Mouse (Mus musculus) kidney, postnatal 10 days (tissue): ENCODE data around the gene Olfr654.

Experiments used
- DNase-seq: peaks from one replicate; pipeline ENCODE4 v3.0.0; 2021; ENCODE audit warnings: mixed read lengths

The Olfr654 gene

DNA sequence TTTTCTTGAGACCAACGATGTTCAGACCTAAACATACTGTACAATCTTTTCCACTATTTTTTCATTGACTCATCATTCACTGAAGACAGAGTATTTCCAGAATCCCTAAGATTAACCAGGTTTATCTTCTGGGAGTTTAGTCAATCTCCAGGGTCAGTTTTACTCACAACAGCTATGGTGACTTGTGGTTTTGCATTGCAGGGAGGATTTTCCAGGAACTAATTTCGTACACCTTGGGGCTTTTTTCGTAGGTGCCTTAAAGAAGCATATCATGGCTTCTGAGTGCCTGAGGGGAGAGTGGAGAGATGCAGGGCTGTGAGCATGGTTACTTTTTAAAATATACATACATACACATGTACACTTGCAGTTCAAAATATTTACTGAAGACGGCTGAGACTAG, at the start of gene Olfr654:
Olfr654 (plus strand) TSS at position 301 of the 400 bp plus-strand sequence.
- DNase-seq, result no peak

DNA sequence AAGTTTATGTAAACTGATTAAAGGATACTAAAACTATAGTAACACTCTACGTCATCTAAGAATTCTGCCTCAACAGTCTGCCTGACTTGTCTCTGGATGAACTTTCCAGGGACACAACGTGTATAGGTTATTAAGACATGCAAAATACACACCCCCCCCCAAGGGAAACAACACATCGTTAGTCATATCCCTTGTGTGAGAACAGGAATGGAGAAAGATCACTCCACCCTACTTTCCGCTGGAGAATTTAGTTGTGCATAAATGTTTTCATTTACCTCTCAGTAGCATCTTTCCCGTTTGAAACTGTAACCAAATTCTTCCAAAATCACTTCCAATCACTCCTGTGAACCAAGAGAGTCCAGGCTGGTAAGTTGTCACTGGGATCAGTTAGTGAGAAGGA, 37.0 kb upstream of the Olfr654 start, which contains the start of gene Olfr651:
Olfr651 (plus strand) TSS at position 301 of the 400 bp plus-strand sequence.
- no peak for DNase-seq

DNA sequence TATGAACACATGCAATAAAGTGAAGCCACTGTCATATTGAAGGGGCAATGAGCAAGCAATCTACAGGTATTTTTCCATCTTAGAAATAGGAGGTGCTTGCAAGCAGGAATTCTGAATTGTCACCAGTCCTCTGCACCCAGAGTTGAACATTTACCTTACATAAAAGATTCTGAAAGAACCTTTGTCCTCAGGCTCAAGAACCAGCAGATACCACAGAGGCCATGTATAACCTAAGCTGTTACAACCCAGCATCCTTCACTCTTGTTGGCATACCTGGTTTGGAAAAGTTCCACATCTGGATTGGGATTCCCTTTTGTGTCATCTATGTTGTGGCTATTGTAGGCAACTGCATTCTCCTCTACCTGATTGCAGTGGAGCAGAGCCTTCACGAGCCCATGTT, 34.1 kb upstream of the Olfr654 start:
- no peak for DNase-seq

DNA sequence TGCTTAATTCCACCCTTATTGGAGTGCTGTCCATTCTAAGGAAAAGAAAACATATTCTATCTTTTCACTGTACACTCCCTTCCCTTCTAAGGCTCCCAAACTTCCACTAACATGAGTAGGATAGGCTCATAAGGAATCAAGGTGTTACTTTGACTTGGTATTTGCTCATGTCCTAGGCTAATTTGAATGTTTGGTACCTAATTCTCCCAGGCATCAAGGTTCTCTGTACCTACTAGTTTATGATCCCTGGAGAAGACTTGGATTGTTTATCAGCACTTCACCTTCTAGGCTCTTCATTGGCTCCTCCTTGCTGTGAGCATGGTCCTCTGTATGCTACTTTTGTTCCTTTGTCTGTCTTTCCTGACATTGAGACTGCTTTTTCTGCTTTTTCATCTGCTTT, 26.2 kb upstream of the Olfr654 start, which contains the start of gene Olfr652:
Olfr652 (plus strand) TSS at position 301 of the 400 bp plus-strand sequence.
- DNase-seq, result no peak

DNA sequence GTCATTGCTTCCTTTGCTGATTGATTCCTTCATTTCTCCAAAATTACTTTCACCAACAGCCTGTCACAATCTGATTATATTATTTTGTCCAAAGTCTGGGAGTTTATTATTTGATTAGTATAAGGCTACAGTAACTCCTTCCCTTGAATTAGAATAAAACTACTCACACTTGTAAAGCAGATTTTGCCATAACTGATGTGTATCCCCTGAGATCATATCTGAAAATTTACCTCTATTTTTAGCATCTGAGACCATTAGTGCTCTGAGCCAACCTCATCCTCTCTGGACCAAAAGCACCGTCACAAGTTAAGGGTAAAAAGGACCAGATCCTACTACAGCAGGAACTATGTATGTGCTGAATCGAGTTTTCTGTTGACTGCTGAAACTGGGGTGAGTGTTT, 9.8 kb upstream of the Olfr654 start, which contains the start of gene Olfr653:
Olfr653 (plus strand) TSS at position 301 of the 400 bp plus-strand sequence.
- no peak for DNase-seq

DNA sequence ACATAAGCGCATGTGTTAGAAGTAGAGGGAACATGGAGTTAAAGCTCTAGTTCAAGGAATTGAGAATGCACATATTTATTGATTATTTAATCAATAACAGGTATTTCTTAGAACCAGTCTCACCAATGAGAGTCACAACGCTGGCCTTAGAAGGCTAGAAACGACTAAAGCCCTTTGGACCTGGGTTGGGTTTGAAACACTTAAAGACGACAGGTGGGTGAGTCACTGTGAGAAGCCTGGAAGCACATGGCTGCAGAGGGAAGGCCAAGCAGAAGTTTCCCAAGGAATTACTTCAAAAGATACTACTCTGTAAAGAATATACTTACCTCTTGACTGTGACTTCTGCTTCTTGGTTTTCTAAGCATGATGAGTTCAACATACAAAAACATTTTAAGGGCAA, 6.0 kb upstream of the Olfr654 start:
- no peak for DNase-seq

DNA sequence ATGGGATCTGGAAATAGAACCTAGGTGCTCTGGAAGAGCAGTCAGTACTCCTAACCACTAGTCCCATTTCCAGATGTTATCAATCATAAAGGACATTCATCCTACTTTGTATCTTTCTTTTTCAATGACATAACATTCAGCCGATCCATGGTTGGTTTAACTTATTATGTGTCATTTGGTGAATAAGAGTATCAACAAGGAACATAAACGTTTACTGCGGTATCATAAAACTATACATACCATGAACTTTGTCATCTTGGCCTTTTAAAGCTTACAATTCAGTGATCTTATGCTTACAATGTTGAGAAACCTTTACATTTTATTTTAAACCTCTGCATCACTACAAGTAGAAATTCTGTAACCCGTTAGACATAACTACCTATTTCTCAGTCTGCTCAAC, 5.4 kb upstream of the Olfr654 start:
- DNase-seq, result no peak

DNA sequence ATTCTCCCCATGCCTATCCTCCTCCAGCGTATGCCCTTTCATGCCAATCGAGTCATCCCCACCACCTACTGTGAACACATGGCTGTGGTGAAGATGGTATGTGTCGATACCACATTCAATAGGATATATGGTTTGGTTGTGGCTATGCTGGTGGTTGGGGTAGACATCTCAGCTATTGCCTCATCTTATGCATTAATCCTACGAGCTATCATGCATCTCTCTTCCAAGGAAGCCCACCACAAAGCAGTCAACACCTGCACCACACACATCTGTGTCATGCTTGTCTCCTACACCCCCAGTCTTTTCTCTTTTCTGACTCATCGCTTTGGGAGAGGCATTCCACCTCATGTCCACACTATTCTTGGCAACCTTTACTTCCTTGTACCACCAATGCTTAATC, 1.4 kb downstream of the Olfr654 start:
- DNase-seq, result no peak

DNA sequence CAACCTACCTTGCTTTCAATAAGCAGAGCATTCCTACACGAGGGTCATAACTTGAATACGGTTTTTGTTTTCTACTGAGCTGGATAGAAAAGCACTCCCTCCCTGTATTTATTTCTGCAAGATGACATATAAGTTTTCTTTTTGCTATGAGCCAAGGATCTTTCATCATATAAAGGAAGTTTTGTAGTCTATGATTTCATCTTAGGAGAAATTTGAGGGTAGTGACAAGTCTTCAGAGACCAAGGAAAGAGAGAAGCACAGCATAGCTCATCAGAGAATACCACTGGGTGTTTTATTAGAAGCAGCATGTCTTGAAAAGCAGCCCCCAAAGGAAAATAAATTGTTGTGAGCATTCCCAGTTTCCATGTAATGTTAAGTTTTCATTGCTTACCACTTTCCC, 14.9 kb downstream of the Olfr654 start, which contains the start of gene Olfr655:
Olfr655 (minus strand) TSS at position 101 of the 400 bp plus-strand sequence.
- DNase-seq, result no peak

DNA sequence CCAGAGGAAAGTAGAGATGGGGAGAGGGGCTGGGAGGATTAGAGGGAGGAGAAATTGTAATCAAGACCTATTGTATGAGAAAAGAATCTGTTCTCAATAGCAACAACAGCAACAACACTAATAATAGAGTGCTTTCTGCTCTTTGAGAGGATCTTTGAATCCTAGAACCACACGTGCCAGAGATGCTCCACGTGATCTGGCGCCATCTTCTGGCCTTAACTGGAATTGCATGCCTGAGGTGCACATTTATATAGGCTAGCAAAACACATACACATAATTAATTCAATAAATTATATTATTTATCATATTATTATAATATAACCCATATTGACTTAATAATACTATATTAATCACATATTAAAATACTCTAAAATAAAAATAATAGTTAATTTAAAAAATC, 16.3 kb downstream of the Olfr654 start:
- DNase-seq, result peak; percentile 48

DNA sequence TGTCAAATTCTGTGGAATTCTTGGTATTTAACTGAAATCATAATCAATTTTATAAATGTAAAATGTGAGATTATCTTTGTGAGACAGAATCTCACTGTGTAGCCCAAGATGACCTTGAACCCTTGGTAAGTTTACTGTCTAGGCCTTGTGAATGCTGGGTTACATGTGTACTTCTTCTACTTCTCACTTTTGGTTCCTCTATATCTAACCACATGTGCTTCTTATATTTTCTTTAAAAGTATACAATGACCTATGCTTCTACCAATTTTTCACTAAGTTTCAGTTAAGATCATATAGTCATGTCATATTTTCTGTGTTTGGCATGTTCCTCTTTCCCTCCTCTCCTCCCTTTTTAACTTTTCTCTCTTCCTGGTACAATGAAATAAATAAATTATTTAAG, 17.9 kb downstream of the Olfr654 start:
- DNase-seq, result no peak

DNA sequence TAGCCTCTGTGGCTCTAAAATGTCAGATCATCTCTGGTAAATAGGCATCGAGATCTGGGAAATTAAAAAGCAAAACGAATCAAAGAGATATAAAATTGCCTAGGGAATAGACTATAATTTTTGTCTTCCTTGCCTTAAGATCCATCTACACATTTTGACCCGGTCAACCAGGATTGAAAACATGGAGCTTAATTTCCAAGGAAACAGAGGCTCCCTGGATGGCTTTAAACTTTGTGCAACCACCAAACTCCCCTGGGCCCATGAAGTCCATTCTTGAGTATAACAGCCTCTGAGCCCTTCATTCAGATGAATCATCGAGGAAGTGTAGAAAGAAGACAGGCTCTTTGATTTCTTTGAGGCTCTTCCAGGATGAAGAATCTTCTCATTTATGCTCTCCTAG, 26.8 kb downstream of the Olfr654 start, which contains the start of gene Olfr656:
Olfr656 (plus strand) TSS at position 301 of the 400 bp plus-strand sequence.
- no peak for DNase-seq

DNA sequence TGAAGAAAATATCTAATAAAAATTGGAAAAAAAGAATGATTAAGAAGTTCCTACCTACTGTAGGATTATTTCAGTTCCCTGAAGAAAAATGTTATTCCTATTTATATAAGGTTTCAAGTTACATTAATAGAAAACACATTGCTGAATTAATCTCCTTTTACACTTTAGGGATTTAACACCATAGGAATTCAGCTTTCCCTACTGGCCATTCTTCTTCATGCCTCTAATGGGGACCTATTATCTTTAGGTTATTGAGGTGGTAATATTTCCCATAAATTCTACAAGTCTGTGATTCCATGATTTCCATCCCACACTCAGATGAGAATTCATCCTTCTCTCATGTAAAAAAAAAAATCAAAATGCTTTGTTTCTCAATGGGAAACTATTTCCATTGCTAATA, 37.7 kb downstream of the Olfr654 start, which contains the start of gene Olfr657:
Olfr657 (plus strand) TSS at position 301 of the 400 bp plus-strand sequence.
- no peak for DNase-seq
